Mouse (Mus musculus) megakaryocyte, adult 5-6 weeks (primary cell): Measurements from ENCODE around the gene Nobox. TPM values are rescaled to one million over a fixed set of nuclear protein-coding genes. Genes with fewer than 3 reads are reported as not detected.

ENCODE experiments used
- ATAC-seq: 2 replicates; pipeline ENCODE4 v1.8.0; 2016; ENCODE audit warnings: mild to moderate bottlenecking, inconsistent platforms; ENCODE audit not compliant: poor library complexity, severe bottlenecking
- total RNA-seq, 2 experiments: library from RNA; stranded (forward) in 1 of 2; stranded (reverse) in 1 of 2; fragments of 153-499, 151-499 nt in 1 of 2; fragments of 221-1000, 200-1000 nt in 1 of 2; gene quantifications; 2 replicates each; pipeline versions ENCODE4 v1.2.3 to v1.2.4; 2015 to 2017

The Nobox gene
- total RNA-seq (2015) (not detected in 2 replicates), total RNA-seq (2017) (not detected in 2 replicates)

DNA sequence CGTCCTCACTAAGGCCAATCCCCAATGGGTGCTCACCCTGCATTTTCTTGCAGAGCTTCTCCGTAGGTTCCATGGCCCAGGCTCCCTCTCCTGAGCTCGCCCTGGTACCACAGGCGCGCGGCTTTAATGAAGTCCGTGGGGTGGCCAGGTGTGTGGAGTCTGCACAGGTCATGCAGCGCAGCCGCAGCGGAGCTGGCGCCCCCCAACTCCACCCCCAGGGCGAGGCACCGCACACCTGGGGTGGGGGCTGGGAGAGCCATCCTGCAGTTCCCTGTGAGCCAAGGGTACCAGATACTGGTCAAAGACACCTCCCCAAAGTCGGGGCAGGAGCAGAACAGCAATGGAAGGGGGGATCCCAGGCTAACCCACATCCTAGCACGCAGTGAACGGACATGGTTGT is at the start of gene Nobox:
TSS of gene Nobox (minus strand) at position 101 of the 400 bp plus-strand sequence.
- ATAC-seq, result no peak

DNA sequence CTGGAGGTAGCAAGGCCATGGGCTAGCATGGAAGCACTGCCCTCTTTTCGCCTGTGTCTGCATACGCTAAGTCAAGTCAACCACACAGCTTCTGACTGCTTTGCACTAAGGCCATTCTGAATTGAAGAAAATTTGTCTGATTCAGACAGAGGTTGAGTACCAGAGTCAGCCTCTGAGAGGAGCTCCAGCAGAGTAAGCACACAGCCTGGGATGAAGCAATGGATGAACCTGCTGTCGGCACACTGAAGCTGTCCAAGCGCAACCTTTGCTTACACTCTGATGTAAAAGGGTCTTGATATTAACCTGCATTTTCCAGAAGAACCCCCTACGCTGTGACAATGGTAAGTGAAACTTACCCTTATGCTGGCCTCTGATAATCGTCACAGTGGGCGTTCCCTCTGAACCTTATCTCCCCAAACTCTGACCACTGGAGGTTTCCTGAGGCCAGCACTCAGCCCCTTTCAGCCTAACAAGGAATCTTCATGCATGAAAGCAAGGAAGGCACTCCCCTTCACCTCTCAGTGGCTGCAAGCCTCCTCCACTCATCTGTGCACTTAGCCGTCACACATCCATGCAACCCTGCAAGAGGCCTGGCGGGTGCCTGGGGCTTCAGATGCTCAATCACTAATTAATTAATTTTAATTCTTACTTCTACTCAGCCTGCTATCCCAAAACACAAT is 45.3 kb upstream of the Nobox start:
- ATAC-seq, result no peak

DNA sequence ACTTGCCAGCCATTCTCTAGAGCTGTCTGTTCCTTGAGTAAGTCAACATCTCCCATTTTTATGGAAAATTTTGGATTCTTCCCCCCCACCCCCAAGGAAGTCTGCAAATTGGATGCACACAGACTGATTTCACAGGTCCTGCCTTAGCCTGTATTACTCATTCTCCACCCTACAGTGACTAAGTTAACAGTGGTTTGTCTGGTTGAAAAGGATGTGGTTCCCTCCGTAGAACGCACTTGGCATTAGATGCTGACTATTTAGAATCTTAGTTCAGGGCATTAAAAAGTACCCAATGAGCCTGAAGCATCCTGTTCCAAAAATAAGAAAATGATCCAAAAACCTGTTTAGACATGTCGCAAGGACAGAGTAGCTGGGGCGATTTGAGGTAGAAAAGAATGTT is 44.1 kb upstream of the Nobox start:
- no peak for ATAC-seq

DNA sequence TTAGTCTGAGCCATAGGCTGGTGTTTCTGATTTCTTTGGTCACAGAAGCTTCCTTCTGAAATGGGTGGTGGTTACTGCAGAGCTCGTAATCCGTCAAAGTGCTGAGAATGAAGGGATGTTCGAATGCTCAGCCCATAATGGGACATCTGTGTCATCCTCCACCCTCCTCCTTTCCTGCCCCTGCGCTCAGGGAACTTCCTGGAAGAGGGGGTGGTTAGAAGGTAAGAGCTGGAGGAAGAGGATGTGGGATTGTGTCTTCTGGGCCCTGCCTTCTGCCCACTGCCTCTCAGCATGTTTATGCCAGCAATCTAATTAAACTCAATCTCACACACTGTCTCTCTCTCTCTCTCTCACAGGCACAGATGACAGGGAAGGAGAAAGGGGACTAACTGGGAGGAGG is 39.7 kb upstream of the Nobox start:
- no peak for ATAC-seq

DNA sequence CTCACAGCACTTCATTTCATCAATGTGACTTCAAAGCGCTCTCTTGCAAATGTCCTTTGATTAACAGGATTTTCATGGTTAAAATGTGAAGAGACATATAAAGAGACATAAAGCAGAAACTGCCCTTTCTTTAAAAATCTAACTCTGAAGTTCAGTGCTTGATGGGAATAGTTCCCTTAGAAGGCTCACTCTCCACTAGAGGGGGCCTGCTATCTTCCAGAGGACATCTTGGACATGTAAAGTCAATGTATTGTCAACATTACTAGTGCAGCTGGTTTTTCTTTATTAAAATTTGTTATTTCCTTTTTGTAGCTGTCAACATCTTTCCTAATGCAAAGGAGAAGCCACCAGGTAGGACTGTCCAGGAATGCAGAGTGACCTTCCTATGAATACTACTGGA is 38.3 kb upstream of the Nobox start:
- no peak for ATAC-seq

DNA sequence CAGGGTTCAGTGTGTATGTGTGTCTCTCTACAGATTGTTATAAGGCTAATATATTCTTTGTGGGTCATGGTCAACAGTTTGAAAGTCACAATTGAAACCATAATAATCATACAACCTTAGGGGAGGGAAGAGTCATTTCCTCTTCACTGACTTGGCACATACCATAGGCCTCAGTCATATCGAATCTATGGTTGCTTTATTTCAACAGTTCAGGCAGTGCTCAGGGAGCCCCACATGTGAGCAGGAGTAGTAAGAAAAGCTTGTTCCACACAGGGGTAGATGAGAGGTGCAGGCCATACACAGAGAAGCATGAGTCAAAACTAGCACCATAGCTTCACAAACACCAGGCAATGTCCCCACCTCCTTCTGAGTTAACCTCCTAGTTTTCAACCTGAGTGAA is 33.7 kb upstream of the Nobox start:
- no peak for ATAC-seq

DNA sequence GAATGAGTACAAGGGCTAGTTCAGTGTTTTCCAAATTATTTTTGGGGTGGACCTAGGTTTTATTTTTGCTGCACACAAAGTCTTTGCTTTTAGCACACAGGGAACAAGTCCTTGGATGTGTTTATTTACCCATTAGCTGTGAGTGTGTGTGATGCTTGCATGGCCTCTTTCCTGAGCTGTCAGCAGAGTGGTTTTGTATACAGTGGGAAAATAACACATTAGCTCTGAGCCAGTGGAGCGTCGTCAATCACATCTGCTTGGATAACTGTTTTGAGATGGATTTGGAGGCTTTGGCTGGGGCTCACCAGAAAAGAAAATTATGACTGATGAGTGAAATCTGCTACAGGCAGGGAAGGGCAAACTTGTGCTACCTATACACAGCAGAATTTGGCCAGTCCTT is 33.0 kb upstream of the Nobox start:
- ATAC-seq, result no peak

DNA sequence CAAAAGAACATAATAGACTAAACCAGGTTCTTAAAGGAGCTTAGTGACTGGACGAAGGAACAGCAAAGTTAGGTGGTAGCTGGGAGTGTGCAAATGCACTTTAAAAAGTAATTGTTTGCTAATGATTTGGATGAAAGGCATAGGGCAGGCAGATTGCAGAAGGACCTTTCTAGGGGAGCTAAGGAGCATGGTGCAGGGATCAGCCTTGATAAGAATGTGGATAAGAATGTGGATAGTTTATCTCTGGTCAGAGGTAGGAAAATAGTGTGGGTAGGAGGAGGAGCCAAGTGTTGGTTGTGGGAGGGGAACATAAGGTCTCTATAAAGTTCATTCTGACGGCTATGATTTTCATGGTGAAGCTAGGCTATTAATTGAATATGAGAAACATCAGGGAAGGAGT is 29.4 kb upstream of the Nobox start:
- no peak for ATAC-seq

DNA sequence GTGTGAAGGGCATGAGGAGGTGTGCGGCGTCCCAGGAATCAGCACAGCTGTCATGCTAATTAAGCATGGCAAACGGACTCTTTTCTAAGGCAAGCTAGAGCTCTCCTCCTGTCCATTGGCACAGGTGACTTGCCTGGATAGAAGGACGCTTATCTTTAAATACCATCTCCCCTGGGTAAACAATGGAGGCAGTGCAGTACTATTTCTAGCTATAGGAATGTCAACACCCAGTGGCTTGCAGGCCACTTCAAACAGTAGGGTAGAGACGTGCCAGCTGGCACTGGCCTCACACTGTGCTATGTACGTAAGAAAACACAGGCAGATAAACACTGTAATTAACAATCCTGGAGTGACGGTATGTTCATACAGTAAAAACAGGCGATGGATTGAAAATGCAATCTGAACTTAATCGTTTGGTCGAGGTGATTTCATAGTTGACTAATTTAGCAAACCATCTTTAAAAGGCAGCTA is 28.2 kb upstream of the Nobox start:
- ATAC-seq, result no peak

DNA sequence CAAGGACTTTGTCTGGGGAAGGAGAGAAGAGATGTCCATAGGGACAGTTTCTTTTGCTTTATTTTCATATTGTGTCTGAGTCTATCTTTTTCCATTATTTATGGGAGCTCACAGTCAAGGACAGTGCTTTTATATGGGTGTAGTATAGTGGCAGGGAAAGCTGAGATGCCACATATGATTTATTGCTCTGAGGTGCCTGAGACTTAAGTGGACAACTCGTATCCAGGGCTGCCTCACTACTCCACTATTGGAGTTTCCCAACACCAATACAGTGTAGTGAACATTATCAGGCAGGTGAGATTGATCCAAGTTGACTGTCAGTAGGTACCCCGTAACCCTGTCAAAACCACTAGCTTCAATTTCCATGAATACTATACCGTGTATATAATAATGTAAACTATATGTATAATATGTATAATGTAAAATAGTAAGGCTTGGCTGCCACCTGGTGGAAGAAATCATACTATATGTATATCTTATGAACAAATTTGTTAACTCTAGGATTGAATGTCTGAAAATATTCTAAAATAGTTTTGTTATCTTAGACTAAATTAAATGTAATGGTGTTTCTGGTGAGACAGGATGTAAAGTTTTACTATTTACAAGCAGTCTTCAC is 26.4 kb upstream of the Nobox start:
- no peak for ATAC-seq

DNA sequence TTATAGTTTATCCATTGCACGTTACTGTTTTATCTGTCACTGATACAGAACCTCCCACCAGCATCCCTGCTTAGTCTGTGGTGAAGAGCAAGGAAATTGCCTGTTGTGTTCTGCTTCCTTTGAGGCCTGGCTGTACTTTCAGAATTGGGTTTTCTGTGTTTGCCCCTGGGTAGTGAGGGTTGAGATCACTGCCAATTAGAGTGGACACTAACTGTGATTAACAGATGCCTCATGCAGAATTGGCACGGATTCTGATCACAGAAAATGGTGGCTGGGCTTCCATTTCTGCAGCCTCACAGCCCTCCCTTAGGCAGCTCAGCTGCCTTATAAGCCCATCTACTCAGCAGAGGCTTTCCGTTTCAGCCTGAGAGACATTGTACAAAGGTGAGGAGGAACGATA is 24.1 kb upstream of the Nobox start:
- no peak for ATAC-seq

DNA sequence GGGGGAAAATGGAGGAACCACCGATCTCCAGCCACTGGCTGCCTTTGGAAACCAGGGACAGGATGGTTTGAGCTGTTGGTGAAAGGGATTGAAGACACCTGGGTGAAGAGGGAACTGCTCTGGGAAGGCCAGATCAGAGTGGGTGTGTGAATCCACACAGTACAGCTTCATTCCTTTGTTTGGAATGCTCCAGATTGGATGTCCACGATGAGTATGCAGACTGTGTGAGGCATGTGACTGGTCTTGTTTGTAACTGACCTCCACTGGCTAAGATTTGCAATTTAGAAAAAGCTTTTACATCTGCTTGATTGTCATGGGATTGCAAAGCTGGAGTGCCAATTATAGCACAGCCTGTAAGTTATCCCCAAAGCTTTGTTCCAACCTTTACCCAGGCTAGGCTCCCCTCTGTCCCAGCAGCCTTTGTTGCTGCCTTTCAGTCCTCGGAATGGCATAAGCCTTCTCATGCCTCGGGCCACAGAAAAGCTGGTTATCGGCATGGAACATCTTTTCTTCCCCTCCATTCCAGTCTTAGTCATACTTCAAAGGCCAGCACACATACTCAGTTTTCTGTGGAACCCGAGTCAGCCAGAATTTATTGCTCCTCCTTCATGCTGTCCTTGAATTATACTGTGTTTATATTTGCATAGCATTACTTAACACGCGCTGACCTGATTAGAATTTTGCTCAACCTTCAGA is 3.8 kb upstream of the Nobox start:
- no peak for ATAC-seq

DNA sequence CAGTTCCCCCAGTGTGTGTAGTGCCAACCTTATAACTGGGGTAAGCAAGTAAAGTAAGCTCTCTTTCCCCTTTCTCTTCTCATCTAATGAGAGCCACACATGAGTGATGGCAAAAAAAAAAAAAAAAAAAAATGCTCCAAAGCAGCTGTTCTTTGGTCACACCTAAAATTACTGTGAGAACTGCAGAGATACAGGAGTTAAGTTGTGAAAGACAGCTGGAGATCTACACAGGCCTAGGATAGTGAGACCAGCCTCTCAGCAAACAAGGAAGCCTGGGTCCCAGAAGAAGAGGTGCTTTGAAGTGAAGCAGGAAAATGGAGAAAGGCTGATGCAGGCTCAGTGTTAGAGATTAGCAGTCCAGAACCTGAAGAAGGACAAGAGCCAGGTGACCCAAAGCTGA is 3.2 kb upstream of the Nobox start:
- no peak for ATAC-seq

DNA sequence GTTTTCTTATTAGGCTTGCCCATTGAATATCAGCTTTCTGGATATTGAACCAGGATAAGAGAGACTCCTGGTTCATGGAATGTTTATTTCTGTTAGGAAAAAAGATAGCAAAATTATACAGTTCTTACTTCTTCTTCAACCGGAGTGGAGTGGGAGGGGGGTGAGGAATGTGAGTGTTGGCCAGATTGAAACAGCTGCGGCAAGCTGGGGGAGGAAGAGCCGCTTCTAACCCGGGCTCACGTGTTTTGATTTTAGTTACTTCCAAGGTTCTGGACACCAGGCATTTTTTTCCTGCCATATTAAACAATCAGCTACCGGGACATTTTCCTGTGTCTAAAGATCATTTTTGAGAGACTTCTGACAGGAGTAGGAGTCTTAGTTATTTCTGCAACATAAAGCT is 717 bp upstream of the Nobox start:
- no peak for ATAC-seq

DNA sequence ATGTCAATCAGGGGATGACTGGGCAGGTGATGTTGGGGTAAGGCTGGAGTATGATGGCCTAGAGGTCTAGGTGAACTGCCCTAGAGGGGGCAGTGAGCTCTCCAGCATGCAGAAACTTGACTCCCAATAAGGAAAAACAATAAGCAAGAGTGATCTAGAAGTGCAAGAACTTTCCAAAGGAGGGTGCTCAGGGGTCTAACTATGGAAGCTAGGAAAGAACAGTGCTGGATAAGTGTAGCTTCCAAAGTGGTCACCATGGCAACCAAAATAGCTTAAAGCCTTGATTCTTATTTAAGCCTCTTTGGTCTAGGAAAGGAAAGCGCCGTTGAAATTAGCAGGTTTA is 11.9 kb downstream of the Nobox start:
- no peak for ATAC-seq

DNA sequence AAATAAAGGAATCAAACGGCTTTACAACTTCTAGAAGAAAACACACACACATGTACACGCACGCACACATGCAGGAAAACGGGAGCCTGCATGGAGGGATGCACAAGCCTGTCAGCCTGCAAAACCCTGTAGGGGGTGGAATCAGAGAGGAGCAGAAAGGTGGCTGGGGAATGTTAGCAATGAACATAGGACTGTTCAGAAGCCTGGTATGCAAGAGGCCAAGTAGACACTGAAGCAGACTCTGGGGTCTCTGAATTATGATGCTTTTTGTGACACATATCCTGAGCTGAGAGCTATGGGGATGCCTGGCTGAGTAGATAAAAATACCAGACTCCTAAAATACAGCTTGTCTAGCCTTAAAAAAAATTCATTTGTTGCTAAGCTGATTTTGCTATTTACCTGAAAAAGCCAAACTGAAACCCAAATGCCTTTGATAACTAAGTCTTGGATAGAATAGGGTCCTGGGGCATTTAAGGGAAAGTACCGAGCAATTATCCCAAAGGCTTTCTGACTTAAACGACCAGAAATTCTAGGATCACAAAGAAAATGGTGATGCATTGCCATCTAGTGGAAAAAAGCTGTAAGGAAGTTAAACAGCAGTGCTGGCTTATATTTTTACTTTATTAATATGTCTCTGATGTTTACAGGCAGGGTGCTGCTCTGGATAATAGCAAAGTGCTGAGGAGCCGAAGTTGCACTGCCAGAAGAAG is 12.4 kb downstream of the Nobox start:
- ATAC-seq, result no peak

DNA sequence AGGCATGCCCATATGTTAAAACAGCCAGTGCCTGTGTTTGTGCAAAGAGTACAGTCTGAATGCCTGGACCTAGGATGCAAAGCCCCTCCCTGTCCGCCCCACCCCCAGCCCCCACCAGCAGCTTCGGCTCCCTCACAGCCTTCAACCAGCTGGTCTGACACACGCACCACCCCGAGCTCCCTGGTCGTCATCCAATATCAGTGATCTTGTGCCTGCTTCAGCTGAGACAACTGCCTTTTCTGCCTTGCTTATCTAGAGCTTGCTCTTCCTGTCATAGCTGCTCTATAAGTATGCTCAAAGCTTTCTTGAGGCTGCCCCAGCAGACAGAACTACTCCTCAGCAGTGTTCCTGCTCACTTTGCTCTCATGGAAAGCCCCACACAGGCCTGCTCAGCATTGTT is 13.4 kb downstream of the Nobox start:
- ATAC-seq, result no peak

DNA sequence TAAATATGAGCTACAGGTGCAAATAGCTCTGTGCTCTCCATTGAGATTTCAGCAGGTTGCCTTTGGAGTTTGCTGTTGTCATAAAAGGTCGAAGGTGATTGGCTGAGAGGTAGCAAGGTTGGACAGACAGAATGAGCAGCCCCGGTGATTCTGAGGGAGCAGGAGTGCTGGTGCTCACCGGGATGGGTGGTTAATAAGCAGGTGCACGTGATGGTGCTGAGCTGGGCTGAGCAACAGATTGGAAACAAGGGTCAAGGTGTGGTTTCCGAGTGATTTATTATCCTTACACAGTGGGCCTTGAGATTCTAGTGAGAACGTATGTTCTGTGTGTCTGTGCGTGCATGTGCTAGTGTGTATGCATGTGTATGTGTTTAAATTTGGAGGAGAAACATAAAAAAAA is 16.2 kb downstream of the Nobox start:
- no peak for ATAC-seq

DNA sequence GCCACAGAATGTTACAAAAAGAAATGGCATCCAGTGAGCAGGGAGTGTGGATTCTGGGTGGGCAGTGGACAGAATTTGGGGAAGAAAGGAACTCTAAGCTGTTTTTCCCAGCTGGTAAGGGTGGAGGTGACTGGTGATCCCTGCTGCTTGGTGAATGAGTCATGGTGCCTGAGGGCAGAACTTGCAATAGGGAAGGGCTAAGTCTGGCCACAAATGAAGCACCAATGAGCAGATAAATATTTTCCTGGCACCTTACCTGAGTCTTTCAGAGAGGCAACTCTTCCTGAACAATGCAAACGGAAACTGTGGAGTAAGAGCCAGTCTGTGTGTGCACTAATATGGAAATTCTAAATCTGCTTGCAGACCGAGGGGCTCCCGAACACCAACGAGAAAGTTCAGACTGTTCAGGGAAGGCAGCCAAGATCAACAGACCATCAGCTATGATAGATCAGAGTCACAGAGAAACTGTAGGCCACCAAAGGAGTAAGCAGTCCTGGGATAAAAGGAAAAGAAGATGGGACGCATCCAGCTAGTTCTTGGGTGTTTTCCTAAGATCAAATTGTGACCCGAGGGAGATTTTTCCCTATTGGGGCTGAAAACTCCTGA is 16.8 kb downstream of the Nobox start:
- ATAC-seq, result no peak

DNA sequence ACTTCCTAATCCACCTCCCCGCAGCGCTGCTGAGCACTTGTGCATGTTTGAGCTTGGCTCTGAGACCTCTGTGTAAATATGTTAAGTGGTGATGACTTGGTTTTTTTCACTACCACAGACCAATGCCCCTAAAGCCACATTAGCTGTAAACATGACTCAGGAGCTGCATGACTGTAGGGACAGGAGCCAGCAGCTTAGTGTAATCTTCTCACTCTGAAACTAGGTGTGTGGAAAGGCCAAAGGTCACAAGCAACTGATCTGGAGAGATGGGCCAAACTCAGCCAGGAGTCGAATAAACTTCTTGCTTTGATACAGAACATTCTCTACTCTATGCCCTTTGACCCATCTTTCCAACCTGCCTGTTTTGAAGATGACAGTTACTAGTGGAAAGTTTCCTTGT is 17.3 kb downstream of the Nobox start:
- no peak for ATAC-seq

DNA sequence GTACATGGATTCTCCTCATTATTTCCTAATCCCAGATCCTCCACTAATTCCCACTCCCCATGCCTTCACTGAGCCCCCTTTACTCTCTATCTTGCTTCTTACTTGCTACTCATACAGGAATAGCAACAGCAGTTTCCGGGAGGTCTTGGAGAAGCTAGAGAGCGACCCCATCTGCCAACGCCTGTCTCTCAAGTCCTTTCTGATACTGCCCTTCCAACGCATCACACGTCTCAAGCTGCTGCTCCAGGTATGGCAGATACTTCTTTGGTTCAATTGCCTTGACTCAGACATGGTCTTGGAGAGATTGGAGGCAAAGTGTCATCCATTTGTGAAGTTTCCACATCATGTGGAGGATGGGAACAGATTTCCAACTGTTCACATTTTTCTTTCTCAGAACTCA is 28.9 kb downstream of the Nobox start:
- ATAC-seq, result no peak
